Mouse (Mus musculus): ENCODE data around the gene Map4k3. TPM values are rescaled to one million over a fixed set of nuclear protein-coding genes. Genes with fewer than 3 reads are reported as not detected.

Gene Map4k3
- total and polyA plus RNA-seq, 2 experiments: 5.6 to 23.6 TPM

GRCm38 (mm10) chr17:80583051-80583450 is 145.2 kb downstream of the Map4k3 start:
- no peaks in the 10 kb centered on the region for H3K27me3 ChIP-seq (ENCODE audit: control insufficient read depth, insufficient read depth, low read length)
- H3K27ac ChIP-seq (replicated peaks; ENCODE audit: insufficient read depth, low read depth, low read length): no peak overlapping the region
- 95% methylated on average over 6 of the region's 6 CpGs for WGBS
- no peak overlapping the region for H3K4me3 ChIP-seq (ENCODE audit: insufficient read depth, low read depth, low read length)
- no peaks in the 10 kb centered on the region for H3K79me2 ChIP-seq (ENCODE audit: control insufficient read depth, insufficient read depth, low read length)
- no peaks in the 10 kb centered on the region for H3K4me1 ChIP-seq (ENCODE audit: control insufficient read depth, insufficient read depth, low read length)
- TF ChIP-seq POLR2A (IDR thresholded peaks at IDR 0.05; ENCODE audit: extremely low read depth, insufficient read depth, low read length) (no peak), CTCF (IDR thresholded peaks at IDR 0.05; ENCODE audit: low read depth, low read length) (no peak)
- DNase-seq (ENCODE audit: extremely low read depth, low read depth, low spot score): no peak
- peaks cover 35% of the 10 kb centered on the region for H3K36me3 ChIP-seq (ENCODE audit: control insufficient read depth, insufficient read depth, low read length)
- H3K9ac ChIP-seq (ENCODE audit: low read depth, low read length): no peak overlapping the region

DNA sequence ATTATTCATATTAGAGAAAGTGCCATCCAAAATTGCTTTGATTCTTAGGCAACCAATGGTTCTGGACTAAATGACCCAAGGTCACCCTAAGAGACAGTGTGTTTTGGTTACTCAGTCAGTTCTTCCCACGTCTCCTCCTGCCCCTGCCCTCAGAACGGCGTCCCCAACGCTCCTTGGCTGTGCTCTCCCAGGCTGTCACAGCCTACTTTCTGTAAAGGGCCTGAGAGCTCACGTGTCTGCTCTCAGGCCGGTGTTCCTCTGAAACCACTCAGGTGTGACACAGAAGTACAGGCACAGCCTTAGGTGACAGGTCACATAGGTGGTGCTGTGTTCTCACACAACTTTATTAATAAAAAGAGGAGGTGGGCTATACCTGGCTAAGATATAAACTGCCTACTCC is 148.4 kb downstream of the Map4k3 start:
- no peak for DNase-seq (ENCODE audit: extremely low read depth, low read depth, low spot score)
- no peaks in the 10 kb centered on the region for H3K27me3 ChIP-seq (ENCODE audit: control insufficient read depth, insufficient read depth, low read length)
- 84% methylated on average over 6 of the region's 6 CpGs for WGBS
- TF ChIP-seq CTCF (IDR thresholded peaks at IDR 0.05; ENCODE audit: low read depth, low read length) (no peak), POLR2A (IDR thresholded peaks at IDR 0.05; ENCODE audit: extremely low read depth, insufficient read depth, low read length) (no peak)
- peaks cover 33% of the 10 kb centered on the region for H3K36me3 ChIP-seq (ENCODE audit: control insufficient read depth, insufficient read depth, low read length)
- H3K4me3 ChIP-seq (ENCODE audit: insufficient read depth, low read depth, low read length): no peak overlapping the region
- no peak overlapping the region for H3K9ac ChIP-seq (ENCODE audit: low read depth, low read length)
- no peaks in the 10 kb centered on the region for H3K79me2 ChIP-seq (ENCODE audit: control insufficient read depth, insufficient read depth, low read length)
- no peak overlapping the region for H3K27ac ChIP-seq (replicated peaks; ENCODE audit: insufficient read depth, low read depth, low read length)
- H3K4me1 ChIP-seq (ENCODE audit: control insufficient read depth, insufficient read depth, low read length): no peaks in the 10 kb centered on the region; the same call in 1 of the 2 replicates

- DNase-seq (ENCODE audit: extremely low read depth, low read depth, low spot score): no peak
- peaks cover 28% of the 10 kb centered on the region for H3K36me3 ChIP-seq (ENCODE audit: control insufficient read depth, insufficient read depth, low read length)
- no peaks in the 10 kb centered on the region for H3K27me3 ChIP-seq (ENCODE audit: control insufficient read depth, insufficient read depth, low read length)
- no peaks in the 10 kb centered on the region; the same call in 1 of the 2 replicates for H3K4me1 ChIP-seq (ENCODE audit: control insufficient read depth, insufficient read depth, low read length)
- no peak overlapping the region for H3K27ac ChIP-seq (replicated peaks; ENCODE audit: insufficient read depth, low read depth, low read length)
- H3K79me2 ChIP-seq (ENCODE audit: control insufficient read depth, insufficient read depth, low read length): no peaks in the 10 kb centered on the region
- no peak overlapping the region for H3K4me3 ChIP-seq (ENCODE audit: insufficient read depth, low read depth, low read length)
- TF ChIP-seq CTCF (IDR thresholded peaks at IDR 0.05; ENCODE audit: low read depth, low read length) (no peak), POLR2A (IDR thresholded peaks at IDR 0.05; ENCODE audit: extremely low read depth, insufficient read depth, low read length) (no peak)
- WGBS: 94% methylated on average over 9 of the region's 9 CpGs
- H3K9ac ChIP-seq (ENCODE audit: low read depth, low read length): no peak overlapping the region
These were observed 149.2 kb downstream of the Map4k3 start for GRCm38 (mm10) chr17:80579089-80579488.

GRCm38 (mm10) chr17:80578041-80578440 is 150.2 kb downstream of the Map4k3 start:
- Histone ChIP-seq H3K79me2 (ENCODE audit: control insufficient read depth, insufficient read depth, low read length) (no peaks in the 10 kb centered on the region), H3K9ac (ENCODE audit: low read depth, low read length) (no peak overlapping the region), H3K4me1 (ENCODE audit: control insufficient read depth, insufficient read depth, low read length) (no peaks in the 10 kb centered on the region; the same call in 1 of the 2 replicates), H3K36me3 (ENCODE audit: control insufficient read depth, insufficient read depth, low read length) (peaks cover 19% of the 10 kb centered on the region), H3K27ac (replicated peaks; ENCODE audit: insufficient read depth, low read depth, low read length) (no peak overlapping the region), H3K4me3 (ENCODE audit: insufficient read depth, low read depth, low read length) (no peak overlapping the region), H3K27me3 (ENCODE audit: control insufficient read depth, insufficient read depth, low read length) (no peaks in the 10 kb centered on the region)
- TF ChIP-seq POLR2A (IDR thresholded peaks at IDR 0.05; ENCODE audit: extremely low read depth, insufficient read depth, low read length) (no peak), CTCF (IDR thresholded peaks at IDR 0.05; ENCODE audit: low read depth, low read length) (no peak)
- no peak for DNase-seq (ENCODE audit: extremely low read depth, low read depth, low spot score)
- WGBS: 93% methylated on average over 1 of the region's 1 CpGs

DNA sequence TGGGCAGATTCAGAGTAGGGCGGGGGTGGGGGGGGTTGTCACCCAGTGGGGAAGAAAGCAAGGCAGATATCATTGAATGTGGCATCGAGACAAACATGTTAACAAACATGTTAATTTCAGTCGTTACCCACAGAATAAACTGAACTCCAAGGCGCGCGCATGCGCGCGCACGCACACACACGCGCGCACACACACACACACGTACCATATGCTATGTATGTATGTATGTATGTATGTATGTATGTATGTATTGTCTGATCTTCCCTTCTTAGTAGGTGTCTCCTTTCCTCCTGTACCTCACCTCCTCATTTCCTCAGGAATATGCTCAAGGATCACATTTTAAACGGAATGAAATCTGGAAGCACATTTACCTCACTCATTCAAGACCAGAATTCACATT is 150.6 kb downstream of the Map4k3 start, which contains the start of gene Cdkl4:
Gene Cdkl4, minus strand, starts transcription at position 175 of the 400 bp plus-strand sequence.
- Histone ChIP-seq H3K4me3 (ENCODE audit: insufficient read depth, low read depth, low read length) (no peak within 1 kb of the TSS), H3K36me3 (ENCODE audit: control insufficient read depth, insufficient read depth, low read length) (peaks cover 18% of the 10 kb centered on the region), H3K27me3 (ENCODE audit: control insufficient read depth, insufficient read depth, low read length) (no peaks in the 10 kb centered on the region), H3K4me1 (ENCODE audit: control insufficient read depth, insufficient read depth, low read length) (no peaks in the 10 kb centered on the region; the same call in 1 of the 2 replicates), H3K9ac (ENCODE audit: low read depth, low read length) (no peak within 1 kb of the TSS), H3K27ac (replicated peaks; ENCODE audit: insufficient read depth, low read depth, low read length) (no peak within 1 kb of the TSS), H3K79me2 (ENCODE audit: control insufficient read depth, insufficient read depth, low read length) (no peaks in the 10 kb centered on the region)
- DNase-seq (ENCODE audit: extremely low read depth, low read depth, low spot score): no peak
- TF ChIP-seq CTCF (IDR thresholded peaks at IDR 0.05; ENCODE audit: low read depth, low read length): no peak
- no peak for TF ChIP-seq POLR2A (IDR thresholded peaks at IDR 0.05; ENCODE audit: extremely low read depth, insufficient read depth, low read length)
- WGBS: 83% methylated on average over 15 of the region's 15 CpGs

GRCm38 (mm10) chr17:80577214-80577613 is 151.1 kb downstream of the Map4k3 start:
- no peak overlapping the region for H3K9ac ChIP-seq (ENCODE audit: low read depth, low read length)

More at GRCm38 (mm10) chr17:80577214-80577613, 151.1 kb downstream of the Map4k3 start:
- H3K36me3 ChIP-seq (ENCODE audit: control insufficient read depth, insufficient read depth, low read length): peaks cover 14% of the 10 kb centered on the region
- no peak overlapping the region for H3K27ac ChIP-seq (replicated peaks; ENCODE audit: insufficient read depth, low read depth, low read length)
- DNase-seq (ENCODE audit: extremely low read depth, low read depth, low spot score): no peak
- H3K27me3 ChIP-seq (ENCODE audit: control insufficient read depth, insufficient read depth, low read length): no peaks in the 10 kb centered on the region
- TF ChIP-seq POLR2A (IDR thresholded peaks at IDR 0.05; ENCODE audit: extremely low read depth, insufficient read depth, low read length) (no peak), CTCF (IDR thresholded peaks at IDR 0.05; ENCODE audit: low read depth, low read length) (no peak)
- no peaks in the 10 kb centered on the region for H3K79me2 ChIP-seq (ENCODE audit: control insufficient read depth, insufficient read depth, low read length)
- H3K4me3 ChIP-seq (ENCODE audit: insufficient read depth, low read depth, low read length): no peak overlapping the region
- 4% methylated on average over 30 of the region's 30 CpGs for WGBS
- H3K4me1 ChIP-seq (ENCODE audit: control insufficient read depth, insufficient read depth, low read length): no peaks in the 10 kb centered on the region; the same call in 1 of the 2 replicates

All from liver, adult 2 months (tissue).